Comparison of ENCODE assay signal across 15 mouse cellular contexts in genomic region chr2:181673501-181673900, GRCm38 (mm10). TPM values are rescaled to one million over a fixed set of nuclear protein-coding genes. Genes with fewer than 3 reads are reported as not detected.
DNase-seq lines count a peak whose midpoint lies in the region; ATAC-seq and TF ChIP-seq lines count a peak whose summit lies in the region.
"Had no signal": no experiment of that assay in that cellular context is flagged by ENCODE, and none has a peak within 500 bp of the region (broad histone marks: within the 10 kb centered on the region; RNA-seq: fewer than 3 reads in every experiment).

No protein-coding gene starts in this region.

- no peak for DNase-seq in gastrocnemius, adult 2 months
- DNase-seq in gastrocnemius, postnatal 25 days = no peak
- no peak for DNase-seq in layer of hippocampus, adult 2 months (ENCODE audit: low spot score in 2 of 2)
- DNase-seq in layer of hippocampus, postnatal 36 days = no peak
- peak; percentile 49 for DNase-seq in embryo, embryonic 11 days
- peak; percentile 55 for DNase-seq in retina, embryonic 14.5 days (ENCODE audit: low spot score)
- DNase-seq in layer of hippocampus, adult 8-10 months (ENCODE audit: low spot score in 2 of 2) = no peak
- DNase-seq: cerebellum, adult 2 months; right cerebral cortex, adult 18-20 months had no signal

- TF ChIP-seq CTCF in gastrocnemius, adult 2 months (IDR thresholded peaks at IDR 0.05) = no peak
- no peak for TF ChIP-seq CTCF in layer of hippocampus, adult 2 months (conservative IDR thresholded peaks at IDR 0.05)

- H3K27ac ChIP-seq in gastrocnemius, adult 2 months = peak overlapping the region; percentile 90
- peak overlapping the region; percentile 43; the same call in 1 of the 2 replicates for H3K27ac ChIP-seq in layer of hippocampus, adult 2 months
- H3K27ac ChIP-seq: liver, embryonic 12.5 days; stomach, embryonic 15.5 days had no signal

- H3K4me3 ChIP-seq in gastrocnemius, adult 2 months = no peak overlapping the region
- H3K4me3 ChIP-seq in layer of hippocampus, adult 2 months = no peak overlapping the region
- H3K4me3 ChIP-seq: forebrain, embryonic 10.5 days; liver, embryonic 12.5 days; stomach, embryonic 15.5 days had no signal

- no peak for ATAC-seq in inflammation-experienced regulatory T-cells, adult 6 months
- ATAC-seq: liver, embryonic 12.5 days had no signal

- intact Hi-C loops in gastrocnemius, adult 2 months (cut with DNase I) = no loop called here

RNA-seq across cellular contexts. Expression of gene Sox18, which starts 2.1 kb away (rescaled TPM):
- total RNA-seq in gastrocnemius, adult 2 months (2021) = 10 to 100 TPM; 10.4 to 15.3 TPM
- 10 to 100 TPM; 10.5 to 12.7 TPM for total RNA-seq in gastrocnemius, postnatal 25 days (2021)
- 10 to 100 TPM; 11.6 to 14.1 TPM for total RNA-seq in layer of hippocampus, adult 2 months (2021)
- total RNA-seq in layer of hippocampus, postnatal 36 days (2021) = 10 to 100 TPM in 1 of 2 experiments, 1 to 10 TPM in 1; 8.3 to 11.1 TPM
- 10 to 100 TPM in 3 of 4 experiments, 1 to 10 TPM in 1; 7.6 to 11.3 (median 10.9) TPM for total RNA-seq in layer of hippocampus, adult 8-10 months (2022)
- not detected for polyA plus RNA-seq in inflammation-experienced regulatory T-cells, adult 6 months (2017; shearing (Covaris generic))

RNA-seq across cellular contexts. Expression of gene Tcea2, which starts 6.6 kb away (rescaled TPM):
- 1 to 10 TPM; 6.9 to 7.6 TPM for total RNA-seq in gastrocnemius, adult 2 months (2021)
- 1 to 10 TPM; 6.0 to 7.2 TPM for total RNA-seq in gastrocnemius, postnatal 25 days (2021)
- total RNA-seq in layer of hippocampus, adult 2 months (2021) = 10 to 100 TPM; 54.7 to 60.0 TPM
- 10 to 100 TPM; 60.6 to 62.0 TPM for total RNA-seq in layer of hippocampus, postnatal 36 days (2021)
- 10 to 100 TPM; 53.6 to 71.8 (median 69.3) TPM for total RNA-seq in layer of hippocampus, adult 8-10 months (2022)
- polyA plus RNA-seq in inflammation-experienced regulatory T-cells, adult 6 months (2017; shearing (Covaris generic)) = 10 to 100 TPM in 2 of 3 experiments, 1 to 10 TPM in 1; 6.4 to 19.9 (median 17.5) TPM

RNA-seq across cellular contexts. Expression of gene Gm29797, which starts 16.7 kb away (rescaled TPM):
- not detected for total RNA-seq in gastrocnemius, adult 2 months (2021)
- not detected for total RNA-seq in gastrocnemius, postnatal 25 days (2021)
- 1 to 10 TPM in 1 of 2 experiments, under 1 TPM in 1; 0.83 to 1.4 TPM for total RNA-seq in layer of hippocampus, adult 2 months (2021)
- total RNA-seq in layer of hippocampus, postnatal 36 days (2021) = 1 to 10 TPM; 1.1 to 1.6 TPM
- total RNA-seq in layer of hippocampus, adult 8-10 months (2022) = 1 to 10 TPM in 1 of 4 experiments, under 1 TPM in 2, not detected in 1; 0.61 to 1.8 (median 0.87) TPM
- polyA plus RNA-seq in inflammation-experienced regulatory T-cells, adult 6 months (2017; shearing (Covaris generic)) = not detected
- polyA plus RNA-seq: liver, embryonic 12.5 days had no signal

RNA-seq across cellular contexts. Expression of gene Rgs19, which starts 20.3 kb away (rescaled TPM):
- 1 to 10 TPM; 2.7 to 2.8 TPM for total RNA-seq in gastrocnemius, adult 2 months (2021)
- total RNA-seq in gastrocnemius, postnatal 25 days (2021) = 1 to 10 TPM; 2.6 to 6.1 TPM
- 10 to 100 TPM; 41.8 to 43.4 TPM for total RNA-seq in layer of hippocampus, adult 2 months (2021)
- total RNA-seq in layer of hippocampus, postnatal 36 days (2021) = 10 to 100 TPM; 44.0 to 44.1 TPM
- total RNA-seq in layer of hippocampus, adult 8-10 months (2022) = 10 to 100 TPM; 39.6 to 51.5 (median 42.7) TPM
- 100 to 1,000 TPM; 154 to 182 (median 170) TPM for polyA plus RNA-seq in inflammation-experienced regulatory T-cells, adult 6 months (2017; shearing (Covaris generic))

RNA-seq across cellular contexts. Expression of gene Lkaaear1, which starts 24.7 kb away (rescaled TPM):
- total RNA-seq in gastrocnemius, adult 2 months (2021) = not detected
- not detected for total RNA-seq in gastrocnemius, postnatal 25 days (2021)
- total RNA-seq in layer of hippocampus, adult 2 months (2021) = not detected
- not detected for total RNA-seq in layer of hippocampus, postnatal 36 days (2021)
- total RNA-seq in layer of hippocampus, adult 8-10 months (2022) = not detected
- not detected for polyA plus RNA-seq in inflammation-experienced regulatory T-cells, adult 6 months (2017; shearing (Covaris generic))
- polyA plus RNA-seq: C2C12; cerebellum, adult 2 months; forebrain, embryonic 10.5 days; large intestine, adult 2 months; liver, embryonic 12.5 days; stomach, embryonic 15.5 days had no signal

Comparison
In these comparisons a context has a peak if more than half of its experiments do, and no peak if none do; other contexts are left out.
1. DNase-seq: peak in embryo, embryonic 11 days (single experiment) and retina, embryonic 14.5 days (single experiment); none in gastrocnemius, adult 2 months (single experiment), gastrocnemius, postnatal 25 days (single experiment), layer of hippocampus, adult 2 months (0 of 2), layer of hippocampus, postnatal 36 days (0 of 2) and layer of hippocampus, adult 8-10 months (0 of 2).
2. RNA of gene Tcea2, which starts 6.6 kb away (total RNA-seq): 53.6 to 71.8 TPM in layer of hippocampus, adult 8-10 months, 60.6 to 62.0 TPM in layer of hippocampus, postnatal 36 days and 54.7 to 60.0 TPM in layer of hippocampus, adult 2 months; 6.9 to 7.6 TPM in gastrocnemius, adult 2 months and 6.0 to 7.2 TPM in gastrocnemius, postnatal 25 days; every median in the first group is over 4 times any median in the second.